Mouse (Mus musculus): ENCODE measurements around the gene Tmed5. TPM values are rescaled to one million over a fixed set of nuclear protein-coding genes. Genes with fewer than 3 reads are reported as not detected.
"Not testable (repeated sequence)": the region's sequence is repeated elsewhere in the genome, so short reads cannot be mapped to it uniquely, and the experiment has no call there.

Gene Tmed5
- total and polyA plus RNA-seq, 3 experiments: 31.0 to 43.3 (median 40.3) TPM

DNA sequence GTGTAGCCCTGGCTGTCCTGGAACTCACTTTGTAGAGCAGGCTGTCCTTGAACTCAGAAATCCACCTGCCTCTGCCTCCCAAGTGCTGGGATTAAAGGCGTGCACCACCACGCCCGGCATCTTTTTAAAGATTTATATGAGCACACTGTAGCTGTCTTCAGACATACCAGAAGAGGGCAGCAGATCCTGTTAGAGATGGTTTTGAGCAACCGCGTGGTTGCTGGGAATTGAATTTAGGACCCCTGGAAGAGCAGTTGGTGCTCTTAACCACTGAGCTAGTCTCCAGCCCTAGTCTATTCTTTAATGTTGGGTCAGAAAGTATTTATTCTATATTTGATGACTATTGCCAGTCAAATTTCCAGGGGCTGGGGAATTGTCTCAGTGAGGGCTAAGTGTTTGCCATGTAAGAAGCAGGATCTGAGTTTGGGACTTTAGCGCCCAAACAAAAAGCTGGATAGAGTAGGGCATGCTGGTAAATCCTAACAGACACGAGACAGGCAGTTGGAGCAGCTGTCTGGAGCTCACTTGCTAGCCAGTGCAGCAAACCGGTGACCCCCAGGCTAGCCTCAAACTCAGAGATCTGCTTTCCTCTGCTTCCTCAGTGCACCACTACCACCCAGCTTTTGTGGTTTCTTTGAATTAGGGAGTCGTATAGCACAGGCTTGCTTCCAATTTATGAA is 12.1 kb downstream of the Tmed5 start:
- DNase-seq (ENCODE audit: low spot score) (no peak), ATAC-seq (ENCODE audit: extremely low read depth, insufficient number of reproducible peaks, low FRiP score, poor library complexity, severe bottlenecking) (no peak)
- TF ChIP-seq POLR2AphosphoS5 (IDR thresholded peaks at IDR 0.05; ENCODE audit: insufficient replicate concordance, low read depth, low read length): no peak
- TF ChIP-seq TAL1 (conservative IDR thresholded peaks at IDR 0.05; ENCODE audit: low read depth, low read length): no peak
- TF ChIP-seq GATA1 (IDR thresholded peaks at IDR 0.05; ENCODE audit: borderline replicate concordance, low read length): no peak
- TF ChIP-seq GATA2 (IDR thresholded peaks at IDR 0.05; ENCODE audit: borderline replicate concordance, low read depth, low read length): no peak
- TF ChIP-seq CTCF (IDR thresholded peaks at IDR 0.05; ENCODE audit: low read depth, low read length): no peak
- no peak overlapping the region for H3K4me3 ChIP-seq (ENCODE audit: low read depth, low read length)
- H3K9me3 ChIP-seq (replicated peaks): no peaks in the 10 kb centered on the region
- H3K4me1 ChIP-seq (ENCODE audit: insufficient read depth, low read depth, low read length): peaks cover 2% of the 10 kb centered on the region; the same call in 1 of the 2 replicates
- no peaks in the 10 kb centered on the region for H3K27me3 ChIP-seq (ENCODE audit: insufficient read depth, low read length)
- H3K36me3 ChIP-seq (replicated peaks): peaks cover 40% of the 10 kb centered on the region

DNA sequence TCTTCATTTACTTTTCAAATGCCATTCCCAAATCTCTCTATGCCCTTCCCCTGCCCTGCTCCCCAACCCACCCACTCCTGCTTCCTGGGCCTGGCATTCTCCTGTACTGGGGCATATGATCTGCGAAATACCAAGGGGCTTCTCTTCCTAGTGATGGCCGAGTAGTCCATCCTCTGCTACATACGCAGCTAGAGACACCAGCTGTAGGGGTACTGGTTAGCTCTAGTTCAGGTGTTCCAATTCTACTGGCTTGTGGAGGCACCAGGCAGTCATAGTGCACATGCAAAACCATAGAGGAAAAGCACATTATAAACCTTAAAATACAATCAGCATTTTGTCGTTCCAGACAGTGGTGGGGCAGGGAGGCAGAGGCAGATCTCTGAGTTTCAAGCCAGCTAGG is 14.7 kb downstream of the Tmed5 start:
- TF ChIP-seq TAL1 (conservative IDR thresholded peaks at IDR 0.05; ENCODE audit: low read depth, low read length) (no peak), GATA1 (IDR thresholded peaks at IDR 0.05; ENCODE audit: borderline replicate concordance, low read length) (no peak), GATA2 (IDR thresholded peaks at IDR 0.05; ENCODE audit: borderline replicate concordance, low read depth, low read length) (no peak), CTCF (IDR thresholded peaks at IDR 0.05; ENCODE audit: low read depth, low read length) (no peak), POLR2AphosphoS5 (IDR thresholded peaks at IDR 0.05; ENCODE audit: insufficient replicate concordance, low read depth, low read length) (no peak)
- no peaks in the 10 kb centered on the region for H3K27me3 ChIP-seq (ENCODE audit: insufficient read depth, low read length)
- peaks cover 2% of the 10 kb centered on the region; the same call in 1 of the 2 replicates for H3K4me1 ChIP-seq (ENCODE audit: insufficient read depth, low read depth, low read length)
- no peak overlapping the region for H3K4me3 ChIP-seq (ENCODE audit: low read depth, low read length)
- no peak for DNase-seq (ENCODE audit: low spot score)
- H3K9me3 ChIP-seq (replicated peaks): no peaks in the 10 kb centered on the region
- ATAC-seq (ENCODE audit: extremely low read depth, insufficient number of reproducible peaks, low FRiP score, poor library complexity, severe bottlenecking): no peak
- H3K36me3 ChIP-seq (replicated peaks): peaks cover 50% of the 10 kb centered on the region

- peaks cover 52% of the 10 kb centered on the region for H3K36me3 ChIP-seq (replicated peaks)
- ATAC-seq (ENCODE audit: extremely low read depth, insufficient number of reproducible peaks, low FRiP score, poor library complexity, severe bottlenecking) (no peak), DNase-seq (ENCODE audit: low spot score) (no peak)
- H3K4me3 ChIP-seq (ENCODE audit: low read depth, low read length): no peak overlapping the region
- TF ChIP-seq CTCF (IDR thresholded peaks at IDR 0.05; ENCODE audit: low read depth, low read length) (no peak), TAL1 (conservative IDR thresholded peaks at IDR 0.05; ENCODE audit: low read depth, low read length) (no peak)
- no peaks in the 10 kb centered on the region for H3K27me3 ChIP-seq (ENCODE audit: insufficient read depth, low read length)
- no peaks in the 10 kb centered on the region for H3K9me3 ChIP-seq (replicated peaks)
- no peaks in the 10 kb centered on the region for H3K4me1 ChIP-seq (ENCODE audit: insufficient read depth, low read depth, low read length)
Measured at GRCm38 (mm10) chr5:108109346-108109745, 23.1 kb downstream of the Tmed5 start.

- Histone ChIP-seq H3K9me3 (replicated peaks) (no peaks in the 10 kb centered on the region), H3K4me3 (ENCODE audit: low read depth, low read length) (no peak overlapping the region), H3K4me1 (ENCODE audit: insufficient read depth, low read depth, low read length) (no peaks in the 10 kb centered on the region), H3K36me3 (replicated peaks) (peaks cover 65% of the 10 kb centered on the region), H3K27me3 (ENCODE audit: insufficient read depth, low read length) (no peaks in the 10 kb centered on the region)
- ATAC-seq (ENCODE audit: extremely low read depth, insufficient number of reproducible peaks, low FRiP score, poor library complexity, severe bottlenecking): no peak
- TF ChIP-seq CTCF (IDR thresholded peaks at IDR 0.05; ENCODE audit: low read depth, low read length): no peak
- no peak for TF ChIP-seq TAL1 (conservative IDR thresholded peaks at IDR 0.05; ENCODE audit: low read depth, low read length)
- no peak for TF ChIP-seq POLR2AphosphoS5 (IDR thresholded peaks at IDR 0.05; ENCODE audit: insufficient replicate concordance, low read depth, low read length)
- TF ChIP-seq GATA1 (IDR thresholded peaks at IDR 0.05; ENCODE audit: borderline replicate concordance, low read length): no peak
- no peak for TF ChIP-seq GATA2 (IDR thresholded peaks at IDR 0.05; ENCODE audit: borderline replicate concordance, low read depth, low read length)
- no peak for DNase-seq (ENCODE audit: low spot score)
Measured at GRCm38 (mm10) chr5:108104306-108104705, 28.1 kb downstream of the Tmed5 start.

GRCm38 (mm10) chr5:108100196-108100595 is 32.2 kb downstream of the Tmed5 start:
- no peak overlapping the region for H3K4me3 ChIP-seq (ENCODE audit: low read depth, low read length)
- H3K36me3 ChIP-seq (replicated peaks): peaks cover 75% of the 10 kb centered on the region
- DNase-seq (ENCODE audit: low spot score): no peak

DNA sequence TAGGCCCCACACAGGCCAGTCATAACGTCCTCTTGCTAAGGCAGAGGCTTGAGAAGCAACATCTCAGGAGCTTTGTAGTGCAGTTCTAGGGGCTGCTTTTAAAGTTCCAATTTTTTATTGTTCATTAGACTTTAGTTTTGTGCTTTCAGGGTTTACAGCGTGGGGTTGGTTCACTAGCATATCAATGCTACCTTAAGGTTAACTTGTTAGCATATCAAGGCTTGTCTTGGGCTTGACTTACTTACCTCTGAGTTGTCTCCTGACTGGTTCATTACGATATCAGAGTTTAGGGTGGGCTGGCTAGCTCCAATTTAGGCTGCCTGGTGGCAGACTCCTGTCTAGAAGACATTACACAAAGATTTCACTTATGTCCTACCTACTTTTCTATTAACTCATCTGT is 34.7 kb downstream of the Tmed5 start:
- H3K9me3 ChIP-seq (replicated peaks): no peaks in the 10 kb centered on the region
- H3K36me3 ChIP-seq (replicated peaks): peaks cover 70% of the 10 kb centered on the region
- no peaks in the 10 kb centered on the region for H3K27me3 ChIP-seq (ENCODE audit: insufficient read depth, low read length)
- TF ChIP-seq GATA1 (IDR thresholded peaks at IDR 0.05; ENCODE audit: borderline replicate concordance, low read length) (no peak), CTCF (IDR thresholded peaks at IDR 0.05; ENCODE audit: low read depth, low read length) (no peak), TAL1 (conservative IDR thresholded peaks at IDR 0.05; ENCODE audit: low read depth, low read length) (no peak), GATA2 (IDR thresholded peaks at IDR 0.05; ENCODE audit: borderline replicate concordance, low read depth, low read length) (no peak), POLR2AphosphoS5 (IDR thresholded peaks at IDR 0.05; ENCODE audit: insufficient replicate concordance, low read depth, low read length) (no peak)
- no peaks in the 10 kb centered on the region for H3K4me1 ChIP-seq (ENCODE audit: insufficient read depth, low read depth, low read length)
- H3K4me3 ChIP-seq (ENCODE audit: low read depth, low read length): no peak overlapping the region
- ATAC-seq (ENCODE audit: extremely low read depth, insufficient number of reproducible peaks, low FRiP score, poor library complexity, severe bottlenecking): no peak
- DNase-seq (ENCODE audit: low spot score): no peak

More at GRCm38 (mm10) chr5:108100196-108100595, 32.2 kb downstream of the Tmed5 start:
- ATAC-seq (ENCODE audit: extremely low read depth, insufficient number of reproducible peaks, low FRiP score, poor library complexity, severe bottlenecking): no peak
- Histone ChIP-seq H3K27me3 (ENCODE audit: insufficient read depth, low read length) (no peaks in the 10 kb centered on the region), H3K9me3 (replicated peaks) (no peaks in the 10 kb centered on the region), H3K4me1 (ENCODE audit: insufficient read depth, low read depth, low read length) (no peaks in the 10 kb centered on the region)
- no peak for TF ChIP-seq TAL1 (conservative IDR thresholded peaks at IDR 0.05; ENCODE audit: low read depth, low read length)

DNA sequence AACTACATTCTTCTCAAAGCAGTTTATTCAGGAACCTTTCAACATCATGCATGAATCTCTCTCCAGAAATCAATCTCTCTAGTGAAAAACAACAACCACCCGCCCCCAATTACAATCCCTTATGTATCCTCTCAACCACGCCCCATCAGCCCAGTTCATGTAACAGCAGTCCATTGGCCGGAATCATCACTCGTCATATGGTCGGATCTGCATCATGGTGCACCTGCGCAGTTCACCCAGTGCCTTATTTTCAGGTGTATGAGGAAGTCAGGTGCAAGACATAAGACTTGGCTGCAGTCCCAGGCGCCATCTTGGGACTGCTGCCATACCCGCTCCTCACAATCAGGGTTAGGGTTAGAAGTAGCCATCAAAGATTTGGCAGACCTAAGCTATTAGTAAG is 39.7 kb downstream of the Tmed5 start:
- not testable (repeated sequence) for DNase-seq (ENCODE audit: low spot score); H3K27me3 ChIP-seq (ENCODE audit: insufficient read depth, low read length); H3K4me1 ChIP-seq (ENCODE audit: insufficient read depth, low read depth, low read length); H3K9me3 ChIP-seq (replicated peaks); H3K4me3 ChIP-seq (ENCODE audit: low read depth, low read length); ATAC-seq (ENCODE audit: extremely low read depth, insufficient number of reproducible peaks, low FRiP score, poor library complexity, severe bottlenecking)
- peaks cover 73% of the 10 kb centered on the region for H3K36me3 ChIP-seq (replicated peaks)
